Mouse (Mus musculus): ENCODE measurements at regions not wholly inside any gene's neighbourhood (a gene's known extent, or its start where the extent isn't known, plus 50 kb on each side); places are given as distances from the start of the nearest gene placed in this dataset.

DNA sequence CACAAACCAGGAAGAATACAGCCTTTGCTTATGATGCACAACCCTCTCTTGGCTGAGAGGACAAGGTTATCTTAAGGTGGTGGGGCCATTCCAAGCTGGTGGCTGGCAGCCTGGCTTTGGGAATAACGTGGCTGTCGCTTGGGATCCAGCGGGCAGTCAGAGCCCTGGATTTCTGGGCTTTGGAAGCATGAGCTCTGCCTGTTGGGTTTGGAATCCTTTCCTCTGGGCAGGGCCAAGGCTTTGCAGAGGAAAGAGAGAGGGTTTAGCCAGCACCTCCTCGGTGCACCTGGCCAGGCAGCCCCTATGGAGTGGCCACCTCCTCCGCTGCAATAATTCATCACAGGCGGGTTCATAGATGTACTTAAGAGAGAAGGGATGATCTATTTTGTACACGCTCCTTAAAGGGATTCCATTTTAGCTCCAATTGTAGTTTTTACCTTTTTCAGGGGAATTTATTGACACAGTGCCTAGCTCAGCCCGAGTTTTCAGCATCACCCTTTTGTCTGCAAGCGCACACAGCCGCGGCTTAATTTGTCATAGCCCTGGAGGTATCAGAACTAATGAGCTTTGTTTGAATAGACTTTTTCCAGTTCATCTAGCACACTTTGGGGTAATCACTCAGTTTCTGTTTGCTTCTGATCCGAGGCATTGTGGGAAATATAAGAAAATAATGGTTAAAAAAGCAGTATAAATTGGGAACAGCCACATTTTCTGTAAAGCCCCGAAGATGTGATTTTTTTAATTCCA lies 135.5 kb upstream of the Zfp507 start:
- Histone ChIP-seq H3K4me1 (ENCODE audit: control insufficient read depth, insufficient read depth, low read length) (no peaks in the 10 kb centered on the region), H3K27me3 (replicated peaks; ENCODE audit: control insufficient read depth, insufficient read depth, low read length) (no peaks in the 10 kb centered on the region), H3K27ac (ENCODE audit: insufficient read depth, low read depth, low read length) (no peak overlapping the region), H3K36me3 (ENCODE audit: control insufficient read depth, insufficient read depth, low read length) (no peaks in the 10 kb centered on the region), H3K4me3 (ENCODE audit: insufficient read depth, low read depth, low read length) (no peak overlapping the region)
- WGBS, result 70% methylated on average over 13 of the region's 13 CpGs
- DNase-seq, result no peak
- TF ChIP-seq POLR2A (IDR thresholded peaks at IDR 0.05; ENCODE audit: low read depth, low read length) (no peak), CTCF (conservative IDR thresholded peaks at IDR 0.05; ENCODE audit: insufficient read depth, insufficient read length, low read depth, low read length) (no peak)

- H3K4me3 ChIP-seq (ENCODE audit: insufficient read depth, low read depth, low read length), result no peak overlapping the region
- H3K4me1 ChIP-seq (ENCODE audit: control insufficient read depth, insufficient read depth, low read length), result no peaks in the 10 kb centered on the region
- no peaks in the 10 kb centered on the region for H3K27me3 ChIP-seq (replicated peaks; ENCODE audit: control insufficient read depth, insufficient read depth, low read length)
- WGBS, result 93% methylated on average over 4 of the region's 4 CpGs
- TF ChIP-seq CTCF (conservative IDR thresholded peaks at IDR 0.05; ENCODE audit: insufficient read depth, insufficient read length, low read depth, low read length), result no peak
- no peak for TF ChIP-seq POLR2A (IDR thresholded peaks at IDR 0.05; ENCODE audit: low read depth, low read length)
- DNase-seq, result no peak
- H3K27ac ChIP-seq (ENCODE audit: insufficient read depth, low read depth, low read length), result no peak overlapping the region
- H3K36me3 ChIP-seq (ENCODE audit: control insufficient read depth, insufficient read depth, low read length), result no peaks in the 10 kb centered on the region
Measured at GRCm38 (mm10) chr7:35926749-35927148, 123.9 kb upstream of the Zfp507 start.

DNA sequence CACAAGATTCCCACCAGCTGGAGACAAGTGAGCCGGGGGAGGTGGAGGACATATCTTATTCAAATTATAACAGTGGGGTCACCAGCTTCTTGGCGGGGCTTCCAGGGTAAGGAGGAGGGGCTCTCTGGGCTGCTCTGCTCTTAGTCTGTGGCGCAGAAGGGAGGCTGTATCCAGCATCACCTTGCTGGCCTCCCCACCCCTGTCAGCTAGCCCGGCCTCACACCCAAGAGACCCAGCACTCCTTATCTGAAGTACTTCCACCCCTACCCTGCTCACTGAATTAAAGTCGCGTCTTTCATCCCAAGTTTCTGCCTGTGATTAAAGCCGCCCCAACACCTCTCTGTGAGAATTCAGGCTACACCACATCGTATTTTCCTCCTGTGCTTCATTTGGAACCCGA lies 119.8 kb upstream of the Zfp507 start:
- 26% methylated on average over 9 of the region's 9 CpGs for whole genome bisulfite sequencing
- DNase-seq, result no peak
- no peak overlapping the region for H3K4me3 ChIP-seq (ENCODE audit: insufficient read depth, low read depth, low read length)

GRCm38 (mm10) chr7:35920884-35921283 lies 118.1 kb upstream of the Zfp507 start:
- no peak for DNase-seq
- Histone ChIP-seq H3K4me3 (ENCODE audit: insufficient read depth, low read depth, low read length) (no peak overlapping the region), H3K27ac (ENCODE audit: insufficient read depth, low read depth, low read length) (no peak overlapping the region), H3K4me1 (ENCODE audit: control insufficient read depth, insufficient read depth, low read length) (no peaks in the 10 kb centered on the region), H3K27me3 (replicated peaks; ENCODE audit: control insufficient read depth, insufficient read depth, low read length) (no peaks in the 10 kb centered on the region), H3K36me3 (ENCODE audit: control insufficient read depth, insufficient read depth, low read length) (no peaks in the 10 kb centered on the region)
- whole genome bisulfite sequencing, result 48% methylated on average over 9 of the region's 9 CpGs
- TF ChIP-seq CTCF (conservative IDR thresholded peaks at IDR 0.05; ENCODE audit: insufficient read depth, insufficient read length, low read depth, low read length) (no peak), POLR2A (IDR thresholded peaks at IDR 0.05; ENCODE audit: low read depth, low read length) (no peak)

More for the DNA sequence above, 119.8 kb upstream of the Zfp507 start:
- Histone ChIP-seq H3K27ac (ENCODE audit: insufficient read depth, low read depth, low read length) (no peak overlapping the region), H3K4me1 (ENCODE audit: control insufficient read depth, insufficient read depth, low read length) (no peaks in the 10 kb centered on the region), H3K27me3 (replicated peaks; ENCODE audit: control insufficient read depth, insufficient read depth, low read length) (no peaks in the 10 kb centered on the region), H3K36me3 (ENCODE audit: control insufficient read depth, insufficient read depth, low read length) (no peaks in the 10 kb centered on the region)
- no peak for TF ChIP-seq CTCF (conservative IDR thresholded peaks at IDR 0.05; ENCODE audit: insufficient read depth, insufficient read length, low read depth, low read length)
- TF ChIP-seq POLR2A (IDR thresholded peaks at IDR 0.05; ENCODE audit: low read depth, low read length), result no peak

GRCm38 (mm10) chr7:35920194-35920609 lies 117.4 kb upstream of the Zfp507 start:
- H3K27ac ChIP-seq (ENCODE audit: insufficient read depth, low read depth, low read length), result no peak overlapping the region
- H3K4me1 ChIP-seq (ENCODE audit: control insufficient read depth, insufficient read depth, low read length), result no peaks in the 10 kb centered on the region
- WGBS, result 38% methylated on average over 11 of the region's 11 CpGs
- H3K36me3 ChIP-seq (ENCODE audit: control insufficient read depth, insufficient read depth, low read length), result no peaks in the 10 kb centered on the region
- DNase-seq, result peak; percentile 50
- no peak for TF ChIP-seq POLR2A (IDR thresholded peaks at IDR 0.05; ENCODE audit: low read depth, low read length)
- no peak for TF ChIP-seq CTCF (conservative IDR thresholded peaks at IDR 0.05; ENCODE audit: insufficient read depth, insufficient read length, low read depth, low read length)
- no peak overlapping the region for H3K4me3 ChIP-seq (ENCODE audit: insufficient read depth, low read depth, low read length)
- H3K27me3 ChIP-seq (replicated peaks; ENCODE audit: control insufficient read depth, insufficient read depth, low read length), result no peaks in the 10 kb centered on the region

GRCm38 (mm10) chr7:35910109-35910706 lies 107.4 kb upstream of the Zfp507 start:
- Histone ChIP-seq H3K36me3 (ENCODE audit: control insufficient read depth, insufficient read depth, low read length) (no peaks in the 10 kb centered on the region), H3K4me3 (ENCODE audit: insufficient read depth, low read depth, low read length) (no peak overlapping the region), H3K27me3 (replicated peaks; ENCODE audit: control insufficient read depth, insufficient read depth, low read length) (no peaks in the 10 kb centered on the region; the same call in 1 of the 2 replicates), H3K27ac (ENCODE audit: insufficient read depth, low read depth, low read length) (no peak overlapping the region), H3K4me1 (ENCODE audit: control insufficient read depth, insufficient read depth, low read length) (no peaks in the 10 kb centered on the region)
- WGBS, result 54% methylated on average over 8 of the region's 8 CpGs
- DNase-seq, result no peak
- TF ChIP-seq POLR2A (IDR thresholded peaks at IDR 0.05; ENCODE audit: low read depth, low read length) (no peak), CTCF (conservative IDR thresholded peaks at IDR 0.05; ENCODE audit: insufficient read depth, insufficient read length, low read depth, low read length) (no peak)

DNA sequence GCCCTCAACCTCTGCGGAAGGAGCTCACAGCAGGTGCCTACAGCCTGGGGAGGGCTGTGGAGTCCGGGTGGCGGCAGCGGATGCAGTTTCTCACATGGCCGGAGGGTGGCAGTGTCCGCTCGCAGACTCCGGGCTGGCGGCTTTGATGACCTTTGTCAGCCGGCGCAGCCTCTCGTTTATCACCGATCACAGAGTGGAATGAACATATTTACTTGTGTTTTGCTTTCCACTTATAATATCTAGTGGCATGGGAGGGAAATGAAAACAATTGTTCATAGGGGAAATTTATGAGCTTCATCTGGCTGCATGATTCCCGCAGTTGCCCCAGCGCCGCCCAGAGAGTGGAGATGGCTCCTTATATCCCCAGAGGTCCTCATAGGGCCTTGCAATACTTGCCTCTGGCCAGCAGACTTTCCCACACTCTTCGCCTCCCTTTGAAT lies 99.2 kb upstream of the Zfp507 start:
- no peak overlapping the region for H3K4me3 ChIP-seq (ENCODE audit: insufficient read depth, low read depth, low read length)
- DNase-seq, result peak; percentile 52
- WGBS, result 9% methylated on average over 17 of the region's 17 CpGs

More for the DNA sequence above, 99.2 kb upstream of the Zfp507 start:
- no peaks in the 10 kb centered on the region; the same call in 1 of the 2 replicates for H3K27me3 ChIP-seq (replicated peaks; ENCODE audit: control insufficient read depth, insufficient read depth, low read length)
- no peak overlapping the region for H3K27ac ChIP-seq (ENCODE audit: insufficient read depth, low read depth, low read length)
- H3K4me1 ChIP-seq (ENCODE audit: control insufficient read depth, insufficient read depth, low read length), result no peaks in the 10 kb centered on the region
- TF ChIP-seq CTCF (conservative IDR thresholded peaks at IDR 0.05; ENCODE audit: insufficient read depth, insufficient read length, low read depth, low read length) (peak; percentile 84), POLR2A (IDR thresholded peaks at IDR 0.05; ENCODE audit: low read depth, low read length) (no peak)
- H3K36me3 ChIP-seq (ENCODE audit: control insufficient read depth, insufficient read depth, low read length), result no peaks in the 10 kb centered on the region
